Mouse (Mus musculus) lung, embryonic 16.5 days (tissue): ENCODE results near the gene Slc5a8. TPM values are rescaled to one million over a fixed set of nuclear protein-coding genes. Genes with fewer than 3 reads are reported as not detected.

Experiments used
- ATAC-seq: fragments of 200-750 bp; cut with Nextera tagmentation; 2 replicates; pipeline ENCODE4 v1.8.0; 2017; ENCODE audit warnings: low read depth, mild to moderate bottlenecking, moderate library complexity
- H3K27ac ChIP-seq: fragments of 300-500 bp; sonication (generic); 2 replicates; pipeline ENCODE4 v1.5.1; 2014; ENCODE audit warnings: mild to moderate bottlenecking, control low read depth, low read length
- H3K27me3 ChIP-seq: fragments of 300-500 bp; sonication (generic); 2 replicates; pipeline ENCODE4 v1.6.1; 2014; ENCODE audit warnings: low read depth, low read length, mixed read lengths; ENCODE audit not compliant: control insufficient read depth, insufficient read depth
- H3K36me3 ChIP-seq: fragments of 300-500 bp; sonication (generic); 2 replicates; pipeline ENCODE4 v1.6.1; 2014; ENCODE audit warnings: low read length; ENCODE audit not compliant: control insufficient read depth, insufficient read depth
- H3K4me1 ChIP-seq: fragments of 300-500 bp; sonication (generic); replicated peaks from 2 replicates; pipeline ENCODE4 v1.6.1; 2014; ENCODE audit warnings: low read length, mixed read lengths; ENCODE audit not compliant: control insufficient read depth, insufficient read depth
- H3K4me2 ChIP-seq: fragments of 300-500 bp; sonication (generic); 2 replicates; pipeline ENCODE4 v1.6.1; 2014; ENCODE audit warnings: low read depth, low read length, control low read depth
- H3K4me3 ChIP-seq: fragments of 300-500 bp; sonication (generic); 2 replicates; pipeline ENCODE4 v1.5.1; 2014; ENCODE audit warnings: mild to moderate bottlenecking, low read length, control low read depth
- H3K9ac ChIP-seq: fragments of 300-500 bp; sonication (generic); 2 replicates; pipeline ENCODE4 v1.6.1; 2014; ENCODE audit warnings: low read length, control low read depth
- H3K9me3 ChIP-seq: fragments of 300-500 bp; sonication (generic); 2 replicates; pipeline ENCODE4 v1.6.1; 2016; ENCODE audit warnings: low read length; ENCODE audit not compliant: control insufficient read depth
- WGBS: fragments of 180-500 bp; shearing (Covaris S2); extraction: QIAGEN DNeasy Blood & Tissue Kit; methylation state at CpG from one replicate; pipeline ENCODE4 v1.1.7; 2014; 5-methylcytosine and 5-hydroxymethylcytosine counted together
- polyA plus RNA-seq: library from polyadenylated mRNA; unstranded; fragments of >200 nt; fragmentation: Nextera tagmentation; extraction: Ambion mirVana; gene quantifications from 2 replicates; pipeline ENCODE4 v1.2.1, GENCODE M21; 2015

Gene Slc5a8
- 0.05 and 0.08 TPM in 2 replicates for polyA plus RNA-seq

DNA sequence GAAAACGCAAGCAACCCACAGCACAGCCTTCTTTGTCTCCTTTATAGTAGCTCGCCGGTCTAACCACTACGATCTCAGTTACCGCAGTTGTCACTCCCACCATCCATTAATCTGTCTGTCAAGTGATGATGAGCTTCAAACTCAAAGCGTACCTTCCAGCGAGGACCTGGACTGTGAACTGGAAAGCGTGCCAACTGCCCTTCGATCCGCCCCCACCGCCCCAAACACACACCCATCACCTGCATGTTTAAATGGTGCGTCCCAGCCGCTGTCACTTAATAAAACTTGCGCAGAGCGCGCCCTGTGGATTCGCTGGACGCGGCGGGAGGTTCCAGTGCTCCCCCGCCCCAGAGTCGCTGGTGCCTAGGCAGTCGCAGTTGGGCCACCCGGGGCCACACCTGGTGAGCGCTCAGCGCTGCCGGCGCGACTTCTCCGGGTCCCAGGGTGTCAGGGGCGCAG lies at the start of gene Slc5a8:
Gene Slc5a8, plus strand, starts transcription at position 361 of the 459 bp plus-strand sequence.
- Histone ChIP-seq H3K27me3 (peaks cover 24% of the 10 kb centered on the region), H3K4me1 (no peaks in the 10 kb centered on the region), H3K9me3 (no peaks in the 10 kb centered on the region), H3K4me3 (peak within 1 kb of the TSS; percentile 27), H3K9ac (no peak within 1 kb of the TSS), H3K36me3 (no peaks in the 10 kb centered on the region), H3K27ac (no peak within 1 kb of the TSS), H3K4me2 (peak within 1 kb of the TSS; percentile 26)
- 2% methylated on average over 31 of the region's 31 CpGs for WGBS
- no peak for ATAC-seq

DNA sequence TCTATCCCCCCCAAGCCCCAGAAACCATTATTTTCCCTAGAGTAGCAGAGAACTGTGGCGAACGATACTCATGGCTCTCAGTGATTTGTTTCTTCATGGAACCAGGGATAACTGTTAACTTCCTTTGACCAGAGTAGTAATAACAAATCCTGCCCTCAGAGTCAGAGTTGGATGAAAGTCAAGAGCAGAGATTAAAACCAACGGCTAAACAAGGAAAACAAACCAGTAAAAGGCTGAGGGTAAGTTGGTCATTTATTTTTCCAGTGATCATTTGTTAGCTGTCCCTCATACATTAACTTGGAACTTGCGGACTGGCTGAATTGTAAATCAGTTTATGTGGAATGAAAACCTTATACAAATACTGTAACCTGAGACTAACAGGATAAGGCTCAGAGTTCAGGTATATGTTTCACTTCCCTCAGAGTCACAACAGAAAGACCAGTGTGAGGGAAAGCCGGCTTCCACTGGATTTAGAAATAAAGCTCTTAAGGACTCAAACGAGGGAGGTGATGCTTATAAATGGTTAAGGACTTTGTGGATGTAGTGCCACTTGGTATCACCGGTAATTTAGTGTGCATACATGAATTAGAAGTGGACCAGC lies 36.8 kb upstream of the Slc5a8 start:
- ATAC-seq: no peak
- Histone ChIP-seq H3K9ac (no peak overlapping the region), H3K4me3 (no peak overlapping the region), H3K9me3 (no peaks in the 10 kb centered on the region), H3K27me3 (no peaks in the 10 kb centered on the region), H3K27ac (no peak overlapping the region), H3K36me3 (no peaks in the 10 kb centered on the region), H3K4me2 (no peak overlapping the region), H3K4me1 (no peaks in the 10 kb centered on the region)
- WGBS: 52% methylated on average over 7 of the region's 7 CpGs

DNA sequence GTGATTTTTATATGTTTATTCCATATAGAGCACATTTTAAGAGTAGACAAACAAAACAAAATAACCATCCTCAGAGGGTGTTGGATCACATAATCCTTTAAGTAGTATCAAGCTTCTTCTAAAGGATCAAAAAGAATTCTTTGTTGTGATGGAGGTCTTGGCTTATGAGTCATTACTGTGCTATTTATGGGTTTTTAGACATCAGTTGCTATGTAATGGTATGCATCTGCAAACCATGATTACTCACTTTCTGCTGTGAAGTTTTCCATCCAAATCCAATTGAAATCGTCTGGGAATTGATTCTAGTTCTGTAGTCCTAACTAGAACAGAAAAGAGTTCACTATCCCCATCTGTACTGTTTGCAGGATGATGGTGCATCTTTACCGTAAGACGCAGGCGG lies 35.8 kb upstream of the Slc5a8 start:
- 84% methylated on average over 4 of the region's 4 CpGs for WGBS
- no peak for ATAC-seq

GRCm38 (mm10) chr10:88853326-88853725 lies 32.5 kb upstream of the Slc5a8 start:
- H3K9ac ChIP-seq: no peak overlapping the region
- no peak overlapping the region for H3K4me2 ChIP-seq
- no peaks in the 10 kb centered on the region for H3K36me3 ChIP-seq
- no peak for ATAC-seq
- no peaks in the 10 kb centered on the region for H3K4me1 ChIP-seq
- no peaks in the 10 kb centered on the region for H3K9me3 ChIP-seq
- H3K27me3 ChIP-seq: no peaks in the 10 kb centered on the region
- H3K27ac ChIP-seq: no peak overlapping the region
- no peak overlapping the region for H3K4me3 ChIP-seq
- 79% methylated on average over 7 of the region's 7 CpGs for WGBS

More for the DNA sequence above, 35.8 kb upstream of the Slc5a8 start:
- no peak overlapping the region for H3K27ac ChIP-seq
- no peaks in the 10 kb centered on the region for H3K4me1 ChIP-seq
- no peaks in the 10 kb centered on the region for H3K36me3 ChIP-seq
- no peak overlapping the region for H3K4me3 ChIP-seq
- no peaks in the 10 kb centered on the region for H3K27me3 ChIP-seq
- H3K9me3 ChIP-seq: no peaks in the 10 kb centered on the region
- no peak overlapping the region for H3K9ac ChIP-seq
- H3K4me2 ChIP-seq: no peak overlapping the region

GRCm38 (mm10) chr10:88860911-88861310 lies 24.9 kb upstream of the Slc5a8 start:
- H3K27ac ChIP-seq: no peak overlapping the region
- no peaks in the 10 kb centered on the region for H3K9me3 ChIP-seq
- H3K4me1 ChIP-seq: no peaks in the 10 kb centered on the region
- no peaks in the 10 kb centered on the region for H3K27me3 ChIP-seq
- WGBS: 72% methylated on average over 3 of the region's 3 CpGs
- no peak for ATAC-seq
- no peak overlapping the region for H3K4me2 ChIP-seq
- no peaks in the 10 kb centered on the region for H3K36me3 ChIP-seq
- no peak overlapping the region for H3K9ac ChIP-seq
- H3K4me3 ChIP-seq: no peak overlapping the region

DNA sequence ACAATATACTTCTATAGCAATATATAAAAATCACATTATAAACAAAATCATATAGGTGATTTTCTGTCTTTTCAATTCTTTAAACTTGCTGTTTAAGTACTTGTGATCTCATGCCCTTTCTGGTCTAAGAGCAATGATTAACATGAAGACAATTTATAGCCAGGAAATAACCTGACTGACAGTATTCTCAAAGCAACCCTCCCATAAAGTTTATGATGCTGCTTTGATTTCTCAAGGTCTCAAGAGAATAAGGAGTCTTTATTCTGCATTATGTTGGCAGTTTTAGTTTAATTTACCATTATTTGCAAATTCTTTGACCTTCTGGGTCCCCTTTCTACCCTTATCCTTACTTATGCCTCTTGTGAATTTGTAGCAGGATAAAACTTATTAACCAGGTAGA lies 24.4 kb upstream of the Slc5a8 start:
- no peak overlapping the region for H3K9ac ChIP-seq
- no peaks in the 10 kb centered on the region for H3K36me3 ChIP-seq
- ATAC-seq: no peak
- H3K27ac ChIP-seq: no peak overlapping the region
- no peaks in the 10 kb centered on the region for H3K4me1 ChIP-seq
- H3K4me2 ChIP-seq: no peak overlapping the region
- H3K27me3 ChIP-seq: no peaks in the 10 kb centered on the region
- no peaks in the 10 kb centered on the region for H3K9me3 ChIP-seq
- no peak overlapping the region for H3K4me3 ChIP-seq

- Histone ChIP-seq H3K9me3 (no peaks in the 10 kb centered on the region), H3K9ac (no peak overlapping the region), H3K27me3 (no peaks in the 10 kb centered on the region), H3K36me3 (no peaks in the 10 kb centered on the region), H3K4me2 (no peak overlapping the region), H3K4me1 (no peaks in the 10 kb centered on the region), H3K27ac (no peak overlapping the region), H3K4me3 (no peak overlapping the region)
- WGBS: 81% methylated on average over 5 of the region's 5 CpGs
- no peak for ATAC-seq
These were observed 23.5 kb upstream of the Slc5a8 start for GRCm38 (mm10) chr10:88862293-88862692.

GRCm38 (mm10) chr10:88866017-88866416 lies 19.8 kb upstream of the Slc5a8 start:
- 59% methylated on average over 2 of the region's 2 CpGs for WGBS
- Histone ChIP-seq H3K4me1 (no peaks in the 10 kb centered on the region), H3K9ac (no peak overlapping the region), H3K36me3 (no peaks in the 10 kb centered on the region), H3K9me3 (no peaks in the 10 kb centered on the region), H3K27me3 (no peaks in the 10 kb centered on the region), H3K4me2 (no peak overlapping the region), H3K27ac (no peak overlapping the region), H3K4me3 (no peak overlapping the region)
- no peak for ATAC-seq

- 64% methylated on average over 5 of the region's 5 CpGs for WGBS
These were observed 10.9 kb upstream of the Slc5a8 start for GRCm38 (mm10) chr10:88874870-88875269.

GRCm38 (mm10) chr10:88877421-88877820 lies 8.4 kb upstream of the Slc5a8 start:
- no peak overlapping the region for H3K4me3 ChIP-seq
- no peak for ATAC-seq
- no peak overlapping the region for H3K4me2 ChIP-seq
- no peaks in the 10 kb centered on the region for H3K9me3 ChIP-seq
- 73% methylated on average over 7 of the region's 7 CpGs for WGBS
- no peak overlapping the region for H3K27ac ChIP-seq
- no peak overlapping the region for H3K9ac ChIP-seq
- no peaks in the 10 kb centered on the region for H3K36me3 ChIP-seq
- H3K27me3 ChIP-seq: no peaks in the 10 kb centered on the region
- H3K4me1 ChIP-seq: no peaks in the 10 kb centered on the region

More at GRCm38 (mm10) chr10:88874870-88875269, 10.9 kb upstream of the Slc5a8 start:
- no peak for ATAC-seq
- H3K9ac ChIP-seq: no peak overlapping the region
- H3K4me2 ChIP-seq: no peak overlapping the region
- no peak overlapping the region for H3K4me3 ChIP-seq
- H3K27ac ChIP-seq: no peak overlapping the region
- H3K36me3 ChIP-seq: no peaks in the 10 kb centered on the region
- H3K4me1 ChIP-seq: no peaks in the 10 kb centered on the region
- no peaks in the 10 kb centered on the region for H3K27me3 ChIP-seq
- H3K9me3 ChIP-seq: no peaks in the 10 kb centered on the region
